Mouse (Mus musculus) neural tube, embryonic 10.5 days (tissue): ENCODE data around the gene Ccdc60.
A peak's percentile ranks its signal among the peaks of the same experiment; 100 is the strongest.
"Not testable (repeated sequence)": the region's sequence is repeated elsewhere in the genome, so short reads cannot be mapped to it uniquely, and the experiment has no call there.

Experiments
- DNase-seq: peaks from one replicate; pipeline ENCODE4 v3.0.0-alpha.2; 2017; ENCODE audit warnings: low spot score; ENCODE audit errors: extremely low spot score

Gene Ccdc60

GRCm38 (mm10) chr5:116288849-116289570 is at the start of gene Ccdc60:
Gene Ccdc60 (minus strand): TSS chr5:116288985.
- DNase-seq: peak; percentile 73

GRCm38 (mm10) chr5:116336191-116336590 is 47.4 kb upstream of the Ccdc60 start:
- DNase-seq: no peak

GRCm38 (mm10) chr5:116328911-116329310 is 40.1 kb upstream of the Ccdc60 start:
- no peak for DNase-seq

GRCm38 (mm10) chr5:116323401-116323800 is 34.6 kb upstream of the Ccdc60 start:
- no peak for DNase-seq

- no peak for DNase-seq
Observed at GRCm38 (mm10) chr5:116322365-116323027, 33.7 kb upstream of the Ccdc60 start.

GRCm38 (mm10) chr5:116313711-116314110 is 24.9 kb upstream of the Ccdc60 start:
- DNase-seq: no peak

GRCm38 (mm10) chr5:116312111-116312737 is 23.4 kb upstream of the Ccdc60 start:
- DNase-seq: no peak

GRCm38 (mm10) chr5:116311636-116312035 is 22.9 kb upstream of the Ccdc60 start:
- no peak for DNase-seq

- peak; percentile 27 for DNase-seq
Observed at GRCm38 (mm10) chr5:116309383-116309801, 20.6 kb upstream of the Ccdc60 start.

GRCm38 (mm10) chr5:116305557-116305956 is 16.8 kb upstream of the Ccdc60 start:
- no peak for DNase-seq

DNA sequence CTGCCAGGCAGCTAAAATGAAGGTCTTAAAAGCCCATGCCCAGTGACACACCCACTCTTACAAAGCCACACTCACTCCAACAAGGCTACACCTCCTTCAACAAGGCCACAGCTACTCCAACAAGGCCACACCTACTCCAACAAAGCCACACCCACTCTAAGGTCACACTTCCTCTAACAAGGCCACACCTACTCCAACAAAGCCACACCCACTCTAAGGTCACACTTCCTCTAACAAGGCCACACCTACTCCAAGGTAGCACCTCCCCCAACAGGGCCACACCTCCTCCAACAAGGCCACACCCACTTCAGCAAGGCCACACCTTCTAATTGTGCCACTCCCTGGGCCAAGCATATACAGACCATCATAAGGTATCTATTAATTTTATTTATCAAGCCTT is 16.4 kb upstream of the Ccdc60 start:
- DNase-seq: not testable (repeated sequence)

GRCm38 (mm10) chr5:116300984-116301383 is 12.2 kb upstream of the Ccdc60 start:
- no peak for DNase-seq

- no peak for DNase-seq
Observed at GRCm38 (mm10) chr5:116293501-116293900, 4.7 kb upstream of the Ccdc60 start.

GRCm38 (mm10) chr5:116290584-116290983 is 1.8 kb upstream of the Ccdc60 start:
- DNase-seq: no peak

GRCm38 (mm10) chr5:116289897-116290296 is 1.1 kb upstream of the Ccdc60 start:
- DNase-seq: peak; percentile 27

DNA sequence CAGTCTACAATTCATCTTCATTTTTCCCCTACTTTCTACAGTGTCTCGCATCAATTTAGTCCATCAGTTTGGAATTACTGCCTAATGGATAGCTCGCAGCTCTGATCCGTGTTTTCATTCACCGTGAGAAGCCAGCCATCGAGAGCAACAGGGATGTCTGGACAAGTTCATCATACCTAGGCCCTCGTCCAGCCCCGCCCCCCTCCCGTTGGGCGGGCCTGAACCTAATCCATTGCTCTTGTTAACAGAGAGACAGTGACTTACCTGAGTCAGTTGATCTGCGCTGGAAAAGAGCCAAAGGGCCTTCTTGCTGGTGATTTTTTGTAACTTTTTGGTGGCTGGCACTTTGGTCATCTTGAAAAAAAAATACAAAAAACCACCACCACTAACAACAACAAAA is 602 bp downstream of the Ccdc60 start:
- DNase-seq: no peak

- DNase-seq: no peak
Observed at GRCm38 (mm10) chr5:116285532-116286176, 3.1 kb downstream of the Ccdc60 start.

- DNase-seq: no peak
Observed at GRCm38 (mm10) chr5:116280518-116280917, 8.3 kb downstream of the Ccdc60 start.

DNA sequence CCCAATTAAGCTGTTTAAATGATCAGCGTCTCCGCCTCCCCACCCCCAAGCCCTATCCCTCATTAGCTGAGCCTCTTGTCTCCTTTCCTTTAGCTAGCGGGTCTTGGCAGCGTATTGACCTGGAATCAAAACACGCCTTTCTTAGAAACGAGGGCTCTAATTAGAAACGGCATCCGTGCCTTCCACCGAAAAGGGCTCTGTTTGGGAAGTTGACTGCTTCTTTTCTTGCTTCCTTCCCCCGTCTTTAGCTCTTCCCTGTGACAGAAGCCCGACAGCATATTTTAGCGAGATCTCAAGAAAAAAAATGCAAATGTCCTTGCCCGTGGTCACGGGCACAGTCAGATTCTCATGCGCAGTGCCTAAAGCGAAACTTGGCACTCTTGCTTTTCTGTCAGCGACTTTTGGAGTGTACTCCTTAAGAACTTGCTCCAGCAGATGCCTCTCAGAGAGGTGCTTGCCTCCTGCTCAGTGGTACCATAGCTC is 10.3 kb downstream of the Ccdc60 start:
- no peak for DNase-seq

DNA sequence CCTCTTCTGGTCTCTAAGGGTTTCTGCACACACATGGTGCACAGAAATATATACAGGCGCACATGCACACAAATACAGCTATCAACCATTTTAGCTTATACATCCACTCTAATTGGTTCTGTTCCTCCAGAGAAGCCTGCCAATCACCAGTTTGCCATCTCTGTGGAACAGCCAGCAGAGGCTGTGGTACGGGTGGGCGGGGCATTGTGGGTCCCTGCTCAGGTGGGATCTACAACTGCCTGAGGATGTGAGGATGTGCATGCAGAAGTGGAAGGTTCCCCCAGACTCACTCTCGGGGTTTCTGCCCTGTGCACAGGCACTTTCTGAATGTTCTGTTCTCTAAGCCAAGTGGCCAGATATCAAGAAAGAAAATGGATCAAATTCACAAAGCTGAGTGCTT is 10.8 kb downstream of the Ccdc60 start:
- DNase-seq: no peak

DNA sequence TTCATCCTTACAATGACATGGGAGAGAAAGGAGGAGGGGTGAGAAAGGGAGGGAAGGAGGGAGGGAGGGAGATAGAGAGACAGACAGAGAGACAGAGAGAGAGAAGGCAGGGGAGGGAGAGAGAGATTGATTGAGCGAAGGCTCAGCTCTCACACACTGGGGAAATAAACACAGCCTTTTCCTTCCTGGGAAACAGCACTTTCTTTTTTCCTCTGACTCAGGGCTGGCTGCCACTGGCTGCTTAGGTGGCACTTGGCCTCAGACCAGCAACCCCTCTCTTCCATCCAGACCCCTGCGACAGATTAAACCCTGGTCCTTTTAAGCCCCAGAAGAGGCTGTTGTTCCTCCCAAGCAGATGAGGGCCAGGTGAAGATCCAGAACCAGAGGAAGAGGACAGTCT is 14.0 kb downstream of the Ccdc60 start:
- DNase-seq: no peak

GRCm38 (mm10) chr5:116274365-116274764 is 14.4 kb downstream of the Ccdc60 start:
- no peak for DNase-seq
